Mouse (Mus musculus): Measurements from ENCODE around the gene Pnpla3. TPM values are rescaled to one million over a fixed set of nuclear protein-coding genes. Genes with fewer than 3 reads are reported as not detected.

Pnpla3 gene
- total RNA-seq, 2 experiments from 2014 or later = 4.2 to 6.4 TPM

- intact Hi-C loops (cut with DNase I) = loop anchor here (5.0 kb wide), 1 partner anchor 96 kb away; no protein-coding TSS in a partner anchor
- DNase-seq (ENCODE audit: low spot score) = no peak
Observed at GRCm38 (mm10) chr15:84168170-84169161, 829 bp downstream of the Pnpla3 start.

DNA sequence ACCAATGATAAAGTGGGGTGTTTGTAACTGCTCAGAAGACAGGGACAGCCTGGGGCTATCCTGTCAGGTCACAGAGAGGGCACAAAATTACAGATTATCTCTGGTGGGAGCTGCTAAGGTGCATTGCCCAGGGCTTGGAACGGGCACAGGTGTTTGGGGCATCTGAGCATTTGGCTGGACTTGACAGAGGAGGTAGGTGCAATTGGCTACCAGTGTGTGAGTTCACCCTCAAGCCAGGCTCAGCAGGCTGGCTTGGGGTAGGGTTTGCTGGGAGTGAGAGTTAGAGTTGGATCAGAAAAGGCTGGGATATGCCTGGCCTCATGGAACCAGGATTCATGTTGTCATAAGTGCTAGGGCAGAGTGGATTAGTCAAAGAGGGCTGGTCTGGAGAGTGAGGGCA is 1.9 kb downstream of the Pnpla3 start:
- intact Hi-C loops (cut with DNase I) = loop anchor here (5.0 kb wide), 1 partner anchor 97 kb away; no protein-coding TSS in a partner anchor
- no peak for DNase-seq (ENCODE audit: low spot score)

DNA sequence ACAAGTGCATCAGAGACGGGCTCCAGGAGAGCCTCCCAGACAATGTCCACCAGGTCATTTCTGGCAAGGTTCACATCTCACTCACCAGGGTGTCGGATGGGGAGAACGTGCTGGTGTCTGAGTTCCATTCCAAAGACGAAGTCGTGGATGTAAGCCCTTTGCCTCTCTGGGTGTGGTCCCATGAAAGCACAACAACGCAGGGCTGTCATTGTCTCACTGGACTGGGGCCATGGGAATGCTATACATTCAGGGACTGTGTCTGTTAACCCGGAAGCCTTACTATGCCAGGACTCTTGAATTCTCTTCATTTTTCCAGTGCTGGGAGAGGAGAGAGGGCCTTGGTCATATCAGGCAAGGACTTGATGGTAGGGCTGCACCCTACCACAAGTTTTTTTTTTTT is 3.5 kb downstream of the Pnpla3 start:
- intact Hi-C loops (cut with DNase I) = no loop called here
- DNase-seq (ENCODE audit: low spot score) = no peak

- no peak for DNase-seq (ENCODE audit: low spot score)
- intact Hi-C loops (cut with DNase I) = no loop called here
Observed at GRCm38 (mm10) chr15:84178733-84179132, 11.1 kb downstream of the Pnpla3 start.

DNA sequence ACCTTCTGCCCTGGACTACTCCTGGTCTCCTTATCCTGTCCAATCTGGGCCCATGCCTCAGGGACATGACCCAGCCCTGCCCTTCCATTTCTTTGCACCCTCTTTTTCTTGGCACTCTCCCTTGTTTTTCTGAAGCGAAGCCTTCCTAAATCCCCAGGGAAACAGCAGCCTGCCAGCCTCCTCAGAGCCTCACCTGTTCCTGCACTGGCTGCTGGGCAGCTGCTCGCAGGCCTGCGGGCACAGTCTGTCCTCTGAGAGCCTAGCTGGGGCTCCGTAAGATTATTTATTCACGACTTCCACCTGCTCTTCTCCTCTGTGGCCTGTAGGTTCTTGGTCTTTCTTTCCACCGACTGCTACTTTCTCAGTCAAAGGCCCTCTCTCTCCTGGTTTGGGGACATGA is 14.4 kb downstream of the Pnpla3 start:
- no peak for DNase-seq (ENCODE audit: low spot score)
- intact Hi-C loops (cut with DNase I) = no loop called here

GRCm38 (mm10) chr15:84183967-84184366 is 16.3 kb downstream of the Pnpla3 start:
- intact Hi-C loops (cut with DNase I) = no loop called here
- no peak for DNase-seq (ENCODE audit: low spot score)

DNA sequence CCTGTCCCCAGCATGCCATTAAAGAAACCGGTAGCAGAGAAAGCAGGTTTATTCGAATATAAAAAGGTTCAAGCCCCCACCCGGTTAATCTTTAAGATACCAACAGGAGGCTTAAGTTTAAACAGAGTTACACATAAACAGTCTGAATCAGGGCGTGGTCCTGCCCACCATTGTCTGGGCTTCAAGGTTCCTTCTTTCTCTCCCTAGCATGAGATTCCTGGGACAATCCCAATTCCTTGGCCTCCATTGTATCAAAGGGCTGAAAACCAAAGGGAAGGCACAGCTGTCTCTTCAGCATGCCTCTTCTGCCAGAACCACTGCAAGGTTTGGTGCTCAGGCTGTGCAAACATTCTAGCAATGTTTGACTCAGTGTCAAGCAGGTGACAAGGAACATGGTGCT is 18.6 kb downstream of the Pnpla3 start:
- DNase-seq (ENCODE audit: low spot score) = no peak
- intact Hi-C loops (cut with DNase I) = no loop called here

DNA sequence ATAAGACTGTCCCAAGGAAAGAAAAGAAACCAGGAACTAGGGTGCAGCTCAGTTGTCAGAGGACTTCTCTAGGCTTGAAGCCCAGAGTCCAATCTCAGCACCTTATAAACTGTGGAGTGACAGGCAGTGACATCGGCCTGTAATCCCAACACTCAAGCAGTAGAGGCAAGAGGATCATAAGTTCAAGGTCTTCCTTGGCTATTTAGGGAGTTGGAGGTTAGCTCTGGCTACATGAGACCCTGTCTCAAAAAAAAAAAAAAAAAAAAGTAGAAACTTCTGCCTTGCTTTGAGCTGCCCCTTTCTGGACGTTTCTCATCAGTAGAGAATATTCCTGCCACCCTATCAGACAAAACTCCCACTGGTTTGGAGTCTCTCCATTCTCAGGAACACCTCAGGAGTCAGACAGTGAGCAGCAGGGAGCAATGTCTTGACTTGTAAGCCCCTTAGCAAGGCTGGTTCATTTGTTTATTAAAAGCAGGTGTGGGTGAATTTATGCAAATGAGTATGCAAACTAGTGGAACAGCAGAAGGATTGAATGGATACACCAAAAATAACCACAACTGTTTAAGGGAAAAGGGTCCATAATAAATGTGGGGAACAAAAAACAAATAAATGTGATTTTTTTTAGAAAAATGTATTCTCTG is 21.4 kb downstream of the Pnpla3 start:
- intact Hi-C loops (cut with DNase I) = no loop called here
- no peak for DNase-seq (ENCODE audit: low spot score)

DNA sequence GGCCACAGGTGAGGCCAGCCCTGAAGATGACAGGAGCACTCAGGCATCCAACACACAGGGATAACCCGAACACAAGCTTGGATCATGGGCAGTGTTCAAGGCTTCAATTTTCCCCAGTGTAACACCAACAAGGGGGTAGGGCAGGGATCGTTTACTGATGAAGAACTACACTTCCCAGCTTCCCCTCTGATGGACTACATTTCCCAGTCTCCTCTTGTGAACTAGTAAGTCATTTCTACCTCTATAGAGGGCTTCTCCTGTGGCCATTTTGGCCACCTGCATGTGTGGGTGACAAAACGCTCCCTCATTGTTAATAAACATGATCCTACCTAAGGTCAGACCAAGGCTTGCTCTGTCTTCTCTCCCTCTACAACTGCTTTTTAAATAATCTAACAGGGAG is 22.2 kb downstream of the Pnpla3 start:
- intact Hi-C loops (cut with DNase I) = no loop called here
- no peak for DNase-seq (ENCODE audit: low spot score)

GRCm38 (mm10) chr15:84191724-84192057 is 24.1 kb downstream of the Pnpla3 start:
- no peak for DNase-seq (ENCODE audit: low spot score)
- intact Hi-C loops (cut with DNase I) = no loop called here

DNA sequence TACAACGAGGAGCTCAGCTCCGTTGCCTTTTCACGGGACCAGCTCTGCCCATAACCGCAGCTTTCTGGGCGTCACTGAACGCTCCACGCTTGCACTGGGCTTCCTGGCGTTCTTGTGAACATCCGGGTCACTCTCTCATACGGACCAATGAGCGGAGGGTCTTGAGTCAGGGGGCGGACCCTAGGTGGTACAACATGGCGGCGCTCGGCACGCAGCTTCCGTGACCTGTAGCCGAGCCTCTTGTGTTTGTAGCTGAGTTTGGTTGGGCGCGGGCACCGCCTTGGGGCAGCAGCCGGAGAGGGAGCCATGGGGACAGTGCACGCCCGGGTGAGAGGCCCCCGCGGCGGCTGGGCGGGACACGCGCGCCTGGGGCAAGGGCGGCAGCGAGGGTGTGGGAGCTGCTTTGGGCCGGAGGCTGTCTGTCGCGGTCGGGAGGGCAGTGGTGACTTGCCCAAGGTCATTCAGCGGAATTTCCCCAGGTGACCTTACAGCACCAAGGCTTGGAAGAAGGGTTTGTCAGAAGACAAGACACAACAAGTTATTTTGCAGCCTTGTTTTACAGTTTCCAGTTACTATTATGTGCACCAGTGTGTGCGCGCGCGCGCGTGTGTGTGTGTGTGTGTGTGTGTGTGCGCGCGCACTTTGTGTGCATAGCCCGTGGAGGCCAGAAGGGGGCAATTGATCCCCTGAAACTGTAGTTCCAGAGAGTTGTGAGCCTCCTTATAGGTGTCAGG is 24.6 kb downstream of the Pnpla3 start, which contains the start of gene Samm50:
Samm50 (plus strand) TSS at position 184 of the 734 bp plus-strand sequence.
- intact Hi-C loops (cut with DNase I) = no loop called here
- peak; percentile 86 for DNase-seq (ENCODE audit: low spot score)

- DNase-seq (ENCODE audit: low spot score) = no peak
- intact Hi-C loops (cut with DNase I) = loop anchor here (5.0 kb wide), 1 partner anchor 64 kb away; no protein-coding TSS in a partner anchor
Observed at GRCm38 (mm10) chr15:84196486-84197165, 29.0 kb downstream of the Pnpla3 start.

- intact Hi-C loops (cut with DNase I) = no loop called here
- DNase-seq (ENCODE audit: low spot score) = no peak
Observed at GRCm38 (mm10) chr15:84207327-84207726, 39.7 kb downstream of the Pnpla3 start.

DNA sequence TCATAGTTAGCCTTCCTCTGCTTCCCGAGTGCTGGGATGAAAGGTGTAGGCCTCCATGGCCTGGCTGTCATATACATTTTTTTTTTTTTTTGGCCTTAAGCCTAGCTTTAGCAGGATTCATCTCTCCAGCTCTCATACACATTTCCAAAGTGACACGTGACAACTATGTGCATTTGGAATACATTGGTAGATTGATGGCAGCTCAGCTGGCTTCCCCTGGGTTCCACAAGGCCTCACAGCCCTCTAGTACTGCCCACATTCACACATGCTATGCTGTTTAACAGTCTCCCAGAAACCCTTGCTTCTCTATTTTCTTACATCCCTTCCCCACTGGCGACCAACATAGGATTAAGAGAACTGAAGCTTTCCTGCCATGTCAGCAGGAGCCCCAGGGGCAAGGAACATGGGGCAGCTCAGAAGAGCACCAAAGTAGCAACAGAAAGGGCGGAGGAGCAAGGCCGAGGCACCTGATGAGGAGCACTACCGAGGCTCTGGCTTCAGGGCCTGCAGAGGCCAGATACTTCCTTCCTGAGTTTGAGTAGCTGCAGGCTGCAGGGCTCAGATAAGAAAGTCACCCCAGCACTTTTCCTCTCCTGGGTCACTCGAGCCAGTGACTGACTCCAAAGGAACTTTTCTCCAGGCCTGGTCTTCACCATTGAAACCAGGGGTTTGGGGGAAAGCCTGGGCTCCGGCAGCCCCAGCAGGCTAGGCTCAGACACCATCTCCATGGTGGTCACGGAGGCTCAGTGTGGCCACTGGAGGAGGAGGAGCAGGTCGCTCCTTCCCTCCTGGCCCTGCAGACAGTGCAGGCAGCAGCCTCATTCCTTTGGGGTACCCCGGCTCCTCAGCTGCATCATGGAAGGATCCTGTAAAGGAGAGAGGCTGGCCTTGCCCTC is 42.1 kb downstream of the Pnpla3 start:
- no peak for DNase-seq (ENCODE audit: low spot score)
- intact Hi-C loops (cut with DNase I) = loop anchor here (5.0 kb wide), 2 partner anchors 73 to 243 kb away; no protein-coding TSS in a partner anchor

DNA sequence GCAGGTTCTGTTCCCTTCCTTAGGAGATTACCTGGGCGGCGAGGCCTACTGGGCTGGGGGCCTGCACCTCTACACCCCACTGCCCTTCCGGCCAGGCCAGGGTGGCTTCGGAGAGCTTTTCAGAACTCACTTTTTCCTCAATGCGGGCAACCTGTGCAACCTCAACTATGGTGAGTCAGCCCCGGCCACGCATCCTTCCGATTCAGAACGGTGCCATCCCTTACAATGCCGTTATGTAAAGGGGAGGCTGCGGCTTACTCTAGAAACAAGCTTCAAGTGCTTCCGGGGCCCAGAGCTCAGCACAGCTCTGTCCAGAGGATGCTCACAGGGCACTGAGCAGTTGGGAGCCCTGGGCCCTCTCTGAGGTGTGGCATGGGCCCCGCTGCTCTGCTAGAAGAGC is 42.8 kb downstream of the Pnpla3 start:
- DNase-seq (ENCODE audit: low spot score) = no peak
- intact Hi-C loops (cut with DNase I) = loop anchor here (5.0 kb wide), 2 partner anchors 72 to 242 kb away; no protein-coding TSS in a partner anchor

DNA sequence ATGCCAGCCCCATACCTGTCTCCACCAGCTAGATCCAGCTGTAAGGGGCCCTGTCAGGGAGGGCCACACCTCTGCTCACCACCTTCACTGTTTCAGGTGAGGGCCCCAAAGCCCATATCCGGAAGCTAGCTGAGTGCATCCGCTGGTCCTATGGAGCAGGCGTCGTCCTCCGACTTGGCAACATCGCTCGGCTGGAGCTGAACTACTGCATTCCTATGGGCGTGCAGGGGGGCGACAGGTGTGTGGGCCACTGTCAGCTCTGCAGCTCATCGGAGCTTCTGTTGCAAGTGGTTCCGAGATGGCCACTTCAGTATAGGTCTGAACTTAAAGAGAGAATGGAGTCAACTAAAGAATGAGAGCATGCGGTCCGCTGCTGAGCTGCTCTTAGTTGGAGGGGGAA is 43.3 kb downstream of the Pnpla3 start:
- no peak for DNase-seq (ENCODE audit: low spot score)
- intact Hi-C loops (cut with DNase I) = loop anchor here (5.0 kb wide), 2 partner anchors 71 to 241 kb away; no protein-coding TSS in a partner anchor

DNA sequence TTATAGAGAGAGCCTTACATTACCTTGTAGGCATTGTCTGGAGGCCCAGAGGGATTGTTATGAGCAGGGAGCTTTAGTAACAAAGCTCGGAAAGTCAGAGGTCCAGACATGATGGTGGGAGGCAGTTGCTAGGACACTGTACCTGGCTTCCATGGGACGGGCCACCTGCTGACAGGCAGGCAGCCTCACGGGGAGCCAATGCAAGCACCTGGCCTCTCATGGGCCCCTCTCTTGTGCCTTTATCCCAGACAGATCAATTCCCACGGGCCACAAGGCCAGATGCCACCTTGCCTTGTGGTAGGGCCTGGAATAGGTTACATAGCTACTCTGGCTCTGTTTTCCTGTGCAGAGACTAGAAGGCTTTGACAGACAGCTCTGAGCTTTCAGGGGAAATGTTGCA is 43.9 kb downstream of the Pnpla3 start:
- intact Hi-C loops (cut with DNase I) = loop anchor here (5.0 kb wide), 2 partner anchors 71 to 241 kb away; no protein-coding TSS in a partner anchor

GRCm38 (mm10) chr15:84212031-84212755 is 44.6 kb downstream of the Pnpla3 start:
- intact Hi-C loops (cut with DNase I) = loop anchor here (2.0 to 5.0 kb wide), 4 partner anchors 49 to 405 kb away; no protein-coding TSS in a partner anchor
- peak; percentile 65 for DNase-seq (ENCODE audit: low spot score)

More for the DNA sequence above, 43.9 kb downstream of the Pnpla3 start:
- DNase-seq (ENCODE audit: low spot score) = no peak
